Mouse (Mus musculus): ENCODE results near the gene Trub2.

DNA sequence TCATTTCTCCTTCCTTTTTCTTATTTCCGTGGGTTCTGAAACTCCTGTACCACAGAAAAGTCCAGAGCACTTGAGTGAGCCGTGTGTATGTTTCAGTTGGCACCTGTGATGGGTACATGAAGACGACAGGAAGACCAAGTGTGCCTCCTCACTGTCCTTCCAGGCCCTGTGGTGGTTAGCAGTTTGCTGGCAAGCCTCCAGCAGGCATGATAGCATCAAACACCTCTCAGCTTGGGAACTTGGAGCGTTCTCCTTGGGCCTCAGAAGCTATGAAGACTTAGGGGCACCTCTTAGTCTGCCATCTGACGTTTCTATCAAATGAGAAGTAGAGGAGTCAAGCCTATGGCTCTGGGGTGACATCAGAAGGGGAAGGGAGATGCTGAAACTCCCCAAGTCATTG lies 69.7 kb downstream of the Trub2 start:
- TF ChIP-seq POLR2A (IDR thresholded peaks at IDR 0.05; ENCODE audit: borderline replicate concordance, control insufficient read depth, low read depth, low read length): no peak
- no peak for TF ChIP-seq CTCF (IDR thresholded peaks at IDR 0.05; ENCODE audit: control insufficient read depth, insufficient read depth, low read length)
